Mouse (Mus musculus): Measurements from ENCODE around the gene Olfr1056. TPM values are rescaled to one million over a fixed set of nuclear protein-coding genes. Genes with fewer than 3 reads are reported as not detected.
"Not testable (repeated sequence)": the region's sequence is repeated elsewhere in the genome, so short reads cannot be mapped to it uniquely, and the experiment has no call there.

Gene Olfr1056
- not detected in 2 replicates for polyA plus RNA-seq (2012; rRNA removed)

GRCm38 (mm10) chr2:86362369-86362768 lies at the start of gene Olfr1056:
TSS of gene Olfr1056 (minus strand) at chr2:86362469.
- no peak for DNase-seq (ENCODE audit: low read depth)

GRCm38 (mm10) chr2:86395114-86395513 lies 32.8 kb upstream of the Olfr1056 start:
- no peak for DNase-seq (ENCODE audit: low read depth)

DNA sequence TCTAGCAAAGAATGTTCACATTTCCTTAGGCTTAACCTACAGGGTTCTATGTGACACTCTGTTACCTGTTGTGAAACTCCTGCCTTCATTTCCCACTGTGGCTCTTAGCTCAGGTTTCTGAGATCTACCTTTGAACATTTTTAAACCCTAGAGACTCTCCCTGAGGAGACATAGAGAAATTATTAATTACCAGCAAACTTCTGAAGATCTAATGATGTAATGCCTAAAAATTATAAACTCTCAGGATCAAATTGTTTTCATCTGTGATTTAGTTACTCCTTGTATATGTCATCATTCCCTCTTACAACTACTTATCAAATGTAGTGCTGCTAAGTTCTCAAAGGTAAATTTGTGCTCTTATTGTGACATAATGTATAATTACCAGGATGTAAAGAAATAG lies 26.2 kb upstream of the Olfr1056 start, which contains the start of gene Olfr1058:
Gene Olfr1058, minus strand, starts transcription at position 101 of the 400 bp plus-strand sequence.
- not testable (repeated sequence) for DNase-seq (ENCODE audit: low read depth)

- DNase-seq (ENCODE audit: low read depth) = no peak
Measured at GRCm38 (mm10) chr2:86378293-86378692, 16.0 kb upstream of the Olfr1056 start, which contains the start of gene Olfr1057. TSS of gene Olfr1057 (minus strand) at chr2:86378393.

- DNase-seq (ENCODE audit: low read depth) = not testable (repeated sequence)
Measured at GRCm38 (mm10) chr2:86366342-86366741, 4.1 kb upstream of the Olfr1056 start.

DNA sequence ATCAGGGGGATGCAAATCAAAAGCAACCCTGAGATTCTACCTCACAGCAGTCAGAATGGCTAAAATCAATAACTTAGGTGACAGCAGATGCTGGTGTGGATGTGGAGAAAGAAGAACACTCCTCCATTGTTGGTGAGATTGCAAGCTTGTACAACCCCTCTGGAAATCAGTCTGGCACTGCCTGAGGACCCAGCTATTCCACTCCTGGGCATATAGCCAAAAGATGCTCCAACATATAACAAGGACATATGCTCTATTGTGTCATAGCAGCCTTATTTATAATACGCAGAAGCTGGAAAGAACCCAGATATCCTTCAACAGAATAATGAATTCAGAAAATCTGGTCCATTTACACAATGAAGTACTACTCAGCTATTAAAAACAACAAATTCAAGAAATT lies 10.5 kb downstream of the Olfr1056 start:
- DNase-seq (ENCODE audit: low read depth) = not testable (repeated sequence)

DNA sequence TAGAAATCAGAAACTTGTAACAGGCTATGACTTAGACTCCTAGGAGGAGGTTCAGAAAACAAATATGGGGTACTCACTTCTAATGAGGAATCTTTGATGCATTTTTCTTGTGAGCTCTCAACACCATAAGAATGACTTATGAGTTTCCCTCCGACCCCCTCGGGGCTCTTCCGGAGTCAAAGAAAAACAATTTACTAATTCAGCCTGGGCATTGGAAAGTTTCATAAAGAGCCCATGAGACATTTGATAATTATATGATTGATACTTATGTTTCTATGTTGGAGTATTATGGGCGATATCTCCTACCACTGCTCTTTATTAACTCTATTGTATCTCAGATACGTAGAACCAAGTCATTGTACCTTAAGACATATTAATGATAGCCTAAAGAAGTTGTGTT lies 12.1 kb downstream of the Olfr1056 start, which contains the start of gene Olfr1055:
Gene Olfr1055, minus strand, starts transcription at position 101 of the 400 bp plus-strand sequence.
- DNase-seq (ENCODE audit: low read depth) = no peak

- no peak for DNase-seq (ENCODE audit: low read depth)
Measured at GRCm38 (mm10) chr2:86335333-86335732, 26.9 kb downstream of the Olfr1056 start, which contains the start of gene Olfr1054. TSS of gene Olfr1054 (minus strand) at chr2:86335433.

DNA sequence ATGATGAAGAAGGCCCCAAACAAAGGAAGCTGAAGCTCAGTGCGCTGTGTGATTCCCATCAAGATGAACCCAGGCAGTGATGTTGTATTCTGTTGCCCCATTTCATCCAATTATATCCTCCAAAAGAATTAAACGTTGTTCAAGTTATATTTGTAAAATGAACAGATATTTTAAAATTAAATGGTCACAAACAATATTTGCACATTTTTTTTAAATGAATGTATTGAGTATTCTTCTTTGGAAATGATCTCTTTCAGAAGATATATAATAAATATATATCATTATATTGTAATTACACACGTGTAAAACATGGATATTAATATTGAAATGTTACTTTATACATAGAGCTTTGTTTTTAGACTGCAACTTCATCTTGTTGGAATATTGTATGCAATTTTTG lies 47.1 kb downstream of the Olfr1056 start, which contains the start of gene Olfr1053:
Gene Olfr1053, minus strand, starts transcription at position 101 of the 400 bp plus-strand sequence.
- DNase-seq (ENCODE audit: low read depth) = no peak

Other genes starting within 250 kb of the Olfr1056 start
- 0.03 TPM in 1 of 2 replicates, not detected in the other for gene Olfr1039, start 226.5 kb downstream of the Olfr1056 start, polyA plus RNA-seq (2012; rRNA removed)
- gene Olfr1040, start 215.7 kb downstream of the Olfr1056 start, polyA plus RNA-seq (2012; rRNA removed) = not detected in 2 replicates
- not detected in 2 replicates for gene Olfr1042, start 200.6 kb downstream of the Olfr1056 start, polyA plus RNA-seq (2012; rRNA removed)
- gene Olfr1043, start 194.9 kb downstream of the Olfr1056 start, polyA plus RNA-seq (2012; rRNA removed) = not detected in 2 replicates
- not detected in 2 replicates for gene Olfr1044, start 184.6 kb downstream of the Olfr1056 start, polyA plus RNA-seq (2012; rRNA removed)
- gene Olfr52, start 176.8 kb downstream of the Olfr1056 start, polyA plus RNA-seq (2012; rRNA removed) = not detected in 2 replicates
- gene Olfr1045, start 159.5 kb downstream of the Olfr1056 start, polyA plus RNA-seq (2012; rRNA removed) = not detected in 2 replicates
- not detected in 2 replicates for gene Olfr1046, start 143.2 kb downstream of the Olfr1056 start, polyA plus RNA-seq (2012; rRNA removed)
- gene Olfr1047, start 131.1 kb downstream of the Olfr1056 start, polyA plus RNA-seq (2012; rRNA removed) = not detected in 2 replicates
- gene Olfr1048, start 122.2 kb downstream of the Olfr1056 start, polyA plus RNA-seq (2012; rRNA removed) = not detected in 2 replicates
- not detected in 2 replicates for gene Olfr1049, start 104.1 kb downstream of the Olfr1056 start, polyA plus RNA-seq (2012; rRNA removed)
- not detected in 2 replicates for gene Olfr1051, start 83.4 kb downstream of the Olfr1056 start, polyA plus RNA-seq (2012; rRNA removed)
- gene Olfr1052, start 70.0 kb downstream of the Olfr1056 start, polyA plus RNA-seq (2012; rRNA removed) = not detected in 2 replicates
- gene Olfr1053, start 47.2 kb downstream of the Olfr1056 start, polyA plus RNA-seq (2012; rRNA removed) = not detected in 2 replicates
- not detected in 2 replicates for gene Olfr1054, start 27.0 kb downstream of the Olfr1056 start, polyA plus RNA-seq (2012; rRNA removed)
- not detected in 2 replicates for gene Olfr1055, start 12.2 kb downstream of the Olfr1056 start, polyA plus RNA-seq (2012; rRNA removed)
- gene Olfr1057, start 15.9 kb upstream of the Olfr1056 start, polyA plus RNA-seq (2012; rRNA removed) = not detected in 2 replicates
- gene Olfr1058, start 26.1 kb upstream of the Olfr1056 start, polyA plus RNA-seq (2012; rRNA removed) = not detected in 2 replicates
- gene Olfr1061, start 51.6 kb upstream of the Olfr1056 start, polyA plus RNA-seq (2012; rRNA removed) = not detected in 2 replicates
- gene Olfr1062, start 64.3 kb upstream of the Olfr1056 start, polyA plus RNA-seq (2012; rRNA removed) = not detected in 2 replicates
- not detected in 2 replicates for gene Olfr1065, start 88.1 kb upstream of the Olfr1056 start, polyA plus RNA-seq (2012; rRNA removed)
- not detected in 2 replicates for gene Olfr1066, start 93.8 kb upstream of the Olfr1056 start, polyA plus RNA-seq (2012; rRNA removed)
- not detected in 2 replicates for gene Olfr228, start 124.9 kb upstream of the Olfr1056 start, polyA plus RNA-seq (2012; rRNA removed)
- gene Olfr1076, start 146.0 kb upstream of the Olfr1056 start, polyA plus RNA-seq (2012; rRNA removed) = not detected in 2 replicates
- not detected in 2 replicates for gene Olfr1079, start 180.0 kb upstream of the Olfr1056 start, polyA plus RNA-seq (2012; rRNA removed)
- not detected in 2 replicates for gene Olfr1080, start 195.8 kb upstream of the Olfr1056 start, polyA plus RNA-seq (2012; rRNA removed)
- gene Olfr1082, start 236.5 kb upstream of the Olfr1056 start, polyA plus RNA-seq (2012; rRNA removed) = not detected in 2 replicates